Comparison of ENCODE assay signal across 8 mouse cellular contexts in genomic region chr8:4192807-4193587, GRCm38 (mm10). TPM values are rescaled to one million over a fixed set of nuclear protein-coding genes. Genes with fewer than 3 reads are reported as not detected.
A peak's percentile ranks its signal among the peaks of the same experiment; 100 is the strongest.
DNase-seq lines count a peak whose midpoint lies in the region; ATAC-seq and TF ChIP-seq lines count a peak whose summit lies in the region.

No protein-coding gene starts in this region.

- H3K36me3 ChIP-seq in MEL (ENCODE audit: control insufficient read depth in 1 of 2, insufficient read depth in 2 of 2, low read length in 2 of 2): no peaks in the 10 kb centered on the region
- peaks cover 11% of the 10 kb centered on the region; the same call in 1 of the 2 replicates for H3K36me3 ChIP-seq in lung, embryonic 14.5 days (ENCODE audit: insufficient read depth)

- H3K4me2 ChIP-seq in lung, embryonic 14.5 days: peak overlapping the region; percentile 5; the same call in 1 of the 2 replicates

- no peak for TF ChIP-seq EP300 in MEL (IDR thresholded peaks at IDR 0.05; ENCODE audit: low read depth in 1 of 2, low read length in 2 of 2)

- H3K9ac ChIP-seq in MEL (ENCODE audit: control insufficient read depth, low read depth, low read length, poor library complexity, severe bottlenecking): no peak overlapping the region
- no peak overlapping the region for H3K9ac ChIP-seq in lung, embryonic 14.5 days

- peak; percentile 72 for ATAC-seq in frontal cortex, adult (ENCODE audit: low TSS enrichment)
- ATAC-seq in hematopoietic stem cell, adult 5-6 weeks (replicated peaks in 1 of 2; ENCODE audit: insufficient read depth in 1 of 2, low FRiP score in 2 of 2, low TSS enrichment in 1 of 2, low read depth in 1 of 2, poor library complexity in 2 of 2, severe bottlenecking in 2 of 2): peak; percentile 81 to 89
- peak; percentile 88 for ATAC-seq in lung, embryonic 14.5 days (ENCODE audit: insufficient read depth)
- peak; percentile 79 for ATAC-seq in neutrophil, adult 5-6 weeks (ENCODE audit: extremely low read depth, insufficient number of reproducible peaks, low FRiP score, poor library complexity, severe bottlenecking)

- H3K27me3 ChIP-seq in MEL (ENCODE audit: control insufficient read depth in 1 of 2, insufficient read depth in 2 of 2, low read length in 2 of 2): no peaks in the 10 kb centered on the region
- no peaks in the 10 kb centered on the region for H3K27me3 ChIP-seq in lung, embryonic 14.5 days (ENCODE audit: insufficient read depth, low read length)

- no peaks in the 10 kb centered on the region; a peak in 1 of 4 replicates for H3K4me1 ChIP-seq in MEL (ENCODE audit: control insufficient read depth in 1 of 2, insufficient read depth in 2 of 2, low read length in 2 of 2)
- H3K4me1 ChIP-seq in lung, embryonic 14.5 days (ENCODE audit: insufficient read depth): no peaks in the 10 kb centered on the region

- no peak for TF ChIP-seq POLR2A in MEL (IDR thresholded peaks at IDR 0.05; ENCODE audit: control insufficient read depth in 1 of 2, insufficient read depth in 1 of 2, low read depth in 1 of 2, low read length in 2 of 2, poor library complexity in 1 of 2)

- no peak overlapping the region for H3K27ac ChIP-seq in MEL (ENCODE audit: control insufficient read depth, low read depth, low read length)
- H3K27ac ChIP-seq in lung, embryonic 14.5 days (ENCODE audit: low read depth): no peak overlapping the region

- TF ChIP-seq CTCF in MEL (IDR thresholded peaks at IDR 0.05 in 2 of 3, conservative IDR thresholded peaks at IDR 0.05 in 1 of 3; ENCODE audit: control insufficient read depth in 1 of 3, insufficient read depth in 1 of 3, low read depth in 2 of 3, low read length in 3 of 3, poor library complexity in 1 of 3, severe bottlenecking in 1 of 3): peak; percentile 76 to 94 (median 87)
- peak; percentile 90 for TF ChIP-seq CTCF in lung, embryonic 14.5 days (IDR thresholded peaks at IDR 0.05; ENCODE audit: low read depth)

- WGBS in lung, embryonic 14.5 days: 8% methylated on average over 18 of the region's 18 CpGs

- H3K79me2 ChIP-seq in MEL (ENCODE audit: control insufficient read depth, insufficient read depth, low read length, poor library complexity): no peaks in the 10 kb centered on the region

- peak; percentile 71 for DNase-seq in MEL (ENCODE audit: low read depth, low spot score)
- peak; percentile 88 for DNase-seq in cerebellum, adult 8-10 months
- DNase-seq in layer of hippocampus, adult 8-10 months (ENCODE audit: low spot score in 2 of 2): peak; percentile 85 to 93
- peak; percentile 92 for DNase-seq in lung, embryonic 14.5 days
- peak; percentile 75 for DNase-seq in testis, postnatal 14 days (ENCODE audit: low spot score)

- H3K9me3 ChIP-seq in MEL (replicated peaks; ENCODE audit: insufficient read depth, low read length): no peaks in the 10 kb centered on the region
- no peaks in the 10 kb centered on the region for H3K9me3 ChIP-seq in lung, embryonic 14.5 days (ENCODE audit: low read depth, low read length)

- peak; percentile 80 for TF ChIP-seq RAD21 in MEL (IDR thresholded peaks at IDR 0.05; ENCODE audit: low read depth, low read length)

- H3K4me3 ChIP-seq in MEL (ENCODE audit: control insufficient read depth in 1 of 2, insufficient read depth in 1 of 2, low read depth in 2 of 2, low read length in 2 of 2): no peak overlapping the region
- H3K4me3 ChIP-seq in lung, embryonic 14.5 days (ENCODE audit: low read depth, low read length): no peak overlapping the region

TF ChIP-seq in MEL, 35 proteins besides CTCF, POLR2A, EP300 and RAD21:
- TF ChIP-seq MAZ (IDR thresholded peaks at IDR 0.05; ENCODE audit: low read depth, low read length) (no peak), SMC3 (IDR thresholded peaks at IDR 0.05; ENCODE audit: low read depth, low read length) (peak; percentile 79), MXI1 (IDR thresholded peaks at IDR 0.05; ENCODE audit: low read depth, low read length) (no peak), CHD2 (IDR thresholded peaks at IDR 0.05; ENCODE audit: low read length) (peak; percentile 42; the same call in 1 of the 2 replicates), RCOR1 (IDR thresholded peaks at IDR 0.05; ENCODE audit: low read depth, low read length) (no peak), ZC3H11A (IDR thresholded peaks at IDR 0.05; ENCODE audit: low read depth, low read length) (peak; percentile 63), E2F4 (IDR thresholded peaks at IDR 0.05; ENCODE audit: borderline replicate concordance, low read depth, low read length) (no peak), ZMIZ1 (IDR thresholded peaks at IDR 0.05; ENCODE audit: low read depth, low read length) (no peak), USF2 (IDR thresholded peaks at IDR 0.05; ENCODE audit: borderline replicate concordance in 1 of 2, insufficient read depth in 1 of 2, low read depth in 1 of 2, low read length in 2 of 2) (no peak), TCF12 (IDR thresholded peaks at IDR 0.05; ENCODE audit: low read depth, low read length) (no peak)

RNA-seq across cellular contexts. Expression of gene Prr36, which starts 24.3 kb away (rescaled TPM):
- 0.03 and 0.08 TPM in 2 replicates for total RNA-seq in MEL (2012; rRNA removed)
- under 1 TPM in 1 of 2 experiments, not detected in 1; 0.58 TPM for polyA plus RNA-seq in MEL (2012; ENCODE audit: insufficient read depth in 1 of 2, insufficient read length in 2 of 2, low read depth in 1 of 2, low replicate concordance in 2 of 2, missing spikeins in 1 of 2)
- 0.30 and 0.63 TPM in 2 replicates for total RNA-seq in hematopoietic stem cell, adult 5-6 weeks (2017)
- total RNA-seq in layer of hippocampus, adult 8-10 months (2022): 10 to 100 TPM; 34.9 to 44.0 (median 40.0) TPM
- 9.7 TPM in 2 replicates for polyA plus RNA-seq in lung, embryonic 14.5 days (2014; fragmentation: Nextera tagmentation; extraction: Ambion mirVana)
- not detected in 2 replicates for total RNA-seq in neutrophil, adult 5-6 weeks (2017)

RNA-seq across cellular contexts. Expression of gene Evi5l, which starts 26.6 kb away (rescaled TPM):
- 3.2 and 4.5 TPM in 2 replicates for total RNA-seq in MEL (2012; rRNA removed)
- polyA plus RNA-seq in MEL (2012; ENCODE audit: insufficient read depth in 1 of 2, insufficient read length in 2 of 2, low read depth in 1 of 2, low replicate concordance in 2 of 2, missing spikeins in 1 of 2): 10 to 100 TPM in 1 of 2 experiments, not detected in 1; 10.8 TPM
- total RNA-seq in hematopoietic stem cell, adult 5-6 weeks (2017): 9.3 and 14.3 TPM in 2 replicates
- total RNA-seq in layer of hippocampus, adult 8-10 months (2022): 100 to 1,000 TPM in 2 of 4 experiments, 10 to 100 TPM in 2; 90.2 to 127 (median 105) TPM
- polyA plus RNA-seq in lung, embryonic 14.5 days (2014; fragmentation: Nextera tagmentation; extraction: Ambion mirVana): 21.7 and 26.8 TPM in 2 replicates
- total RNA-seq in neutrophil, adult 5-6 weeks (2017): 10.2 and 16.6 TPM in 2 replicates

RNA-seq across cellular contexts. Expression of gene Lrrc8e, which starts 33.6 kb away (rescaled TPM):
- 0.35 and 0.49 TPM in 2 replicates for total RNA-seq in MEL (2012; rRNA removed)
- polyA plus RNA-seq in MEL (2012; ENCODE audit: insufficient read depth in 1 of 2, insufficient read length in 2 of 2, low read depth in 1 of 2, low replicate concordance in 2 of 2, missing spikeins in 1 of 2): under 1 TPM in 1 of 2 experiments, not detected in 1; 0.36 TPM
- not detected in 2 replicates for total RNA-seq in hematopoietic stem cell, adult 5-6 weeks (2017)
- under 1 TPM in 2 of 4 experiments, not detected in 2; 0.11 to 0.16 TPM for total RNA-seq in layer of hippocampus, adult 8-10 months (2022)
- 1.9 and 2.3 TPM in 2 replicates for polyA plus RNA-seq in lung, embryonic 14.5 days (2014; fragmentation: Nextera tagmentation; extraction: Ambion mirVana)
- not detected in 2 replicates for total RNA-seq in neutrophil, adult 5-6 weeks (2017)

RNA-seq across cellular contexts. Expression of gene Map2k7, which starts 45.5 kb away (rescaled TPM):
- 25.8 and 26.3 TPM in 2 replicates for total RNA-seq in MEL (2012; rRNA removed)
- 100 to 1,000 TPM in 1 of 2 experiments, not detected in 1; 115 TPM for polyA plus RNA-seq in MEL (2012; ENCODE audit: insufficient read depth in 1 of 2, insufficient read length in 2 of 2, low read depth in 1 of 2, low replicate concordance in 2 of 2, missing spikeins in 1 of 2)
- total RNA-seq in hematopoietic stem cell, adult 5-6 weeks (2017): 35.7 and 51.6 TPM in 2 replicates
- total RNA-seq in layer of hippocampus, adult 8-10 months (2022): 100 to 1,000 TPM in 3 of 4 experiments, 10 to 100 TPM in 1; 99.3 to 117 (median 110) TPM
- polyA plus RNA-seq in lung, embryonic 14.5 days (2014; fragmentation: Nextera tagmentation; extraction: Ambion mirVana): 16.2 and 20.9 TPM in 2 replicates
- 44.1 and 50.7 TPM in 2 replicates for total RNA-seq in neutrophil, adult 5-6 weeks (2017)

RNA-seq across cellular contexts. Expression of gene Gm49320, which starts 45.7 kb away (rescaled TPM):
- not detected in 2 replicates for total RNA-seq in MEL (2012; rRNA removed)
- 1 to 10 TPM in 1 of 2 experiments, not detected in 1; 2.0 TPM for polyA plus RNA-seq in MEL (2012; ENCODE audit: insufficient read depth in 1 of 2, insufficient read length in 2 of 2, low read depth in 1 of 2, low replicate concordance in 2 of 2, missing spikeins in 1 of 2)
- total RNA-seq in hematopoietic stem cell, adult 5-6 weeks (2017): 1.3 TPM in 1 of 2 replicates, not detected in the other
- total RNA-seq in layer of hippocampus, adult 8-10 months (2022): 1 to 10 TPM; 2.0 to 2.8 (median 2.3) TPM
- 1.2 and 1.5 TPM in 2 replicates for polyA plus RNA-seq in lung, embryonic 14.5 days (2014; fragmentation: Nextera tagmentation; extraction: Ambion mirVana)
- total RNA-seq in neutrophil, adult 5-6 weeks (2017): 1.4 TPM in 1 of 2 replicates, not detected in the other

Comparison
In these comparisons a context has a peak if more than half of its experiments do, and no peak if none do; other contexts are left out.
1. RNA of gene Prr36, which starts 24.3 kb away (total RNA-seq): 34.9 to 44.0 TPM in layer of hippocampus, adult 8-10 months; 0.30 to 0.63 TPM in hematopoietic stem cell, adult 5-6 weeks, 0.03 to 0.08 TPM in MEL and not detected in neutrophil, adult 5-6 weeks; every median in the first group is over 10 times any median in the second.
2. Peak in every context shown above with its lines, with median percentiles within 50 percentile points of each other: DNase-seq and ATAC-seq.